Mouse (Mus musculus) forebrain, embryonic 15.5 days (tissue): Measurements from ENCODE around the gene Bcl2l13. TPM values are rescaled to one million over a fixed set of nuclear protein-coding genes. Genes with fewer than 3 reads are reported as not detected.

ENCODE experiments used
- ATAC-seq: fragments of 200-750 bp; cut with Nextera tagmentation; replicated peaks from 2 replicates; pipeline ENCODE4 v1.8.0; 2017; ENCODE audit warnings: mild to moderate bottlenecking, moderate TSS enrichment, moderate library complexity
- H3K27ac ChIP-seq: fragments of 300-500 bp; sonication (generic); replicated peaks from 2 replicates; pipeline ENCODE4 v1.5.1; 2015; ENCODE audit warnings: mild to moderate bottlenecking, inconsistent platforms
- H3K27me3 ChIP-seq: fragments of 300-500 bp; sonication (generic); 2 replicates; pipeline ENCODE4 v1.6.1; 2015; ENCODE audit warnings: inconsistent platforms
- H3K36me3 ChIP-seq: fragments of 300-500 bp; sonication (generic); 2 replicates; pipeline ENCODE4 v1.6.1; 2015; ENCODE audit warnings: mild to moderate bottlenecking, inconsistent platforms
- H3K4me1 ChIP-seq: fragments of 300-500 bp; sonication (generic); 2 replicates; pipeline ENCODE4 v1.6.1; 2015; ENCODE audit warnings: inconsistent platforms
- H3K4me2 ChIP-seq: fragments of 300-500 bp; sonication (generic); replicated peaks from 2 replicates; pipeline ENCODE4 v1.6.1; 2015; ENCODE audit warnings: mild to moderate bottlenecking, inconsistent platforms
- H3K4me3 ChIP-seq: fragments of 300-500 bp; sonication (generic); 2 replicates; pipeline ENCODE4 v1.5.1; 2015; ENCODE audit warnings: mild to moderate bottlenecking, inconsistent platforms
- H3K9ac ChIP-seq: fragments of 300-500 bp; sonication (generic); replicated peaks from 2 replicates; pipeline ENCODE4 v1.6.1; 2015; ENCODE audit warnings: mild to moderate bottlenecking, inconsistent platforms
- H3K9me3 ChIP-seq: fragments of 300-500 bp; sonication (generic); 2 replicates; pipeline ENCODE4 v1.6.1; 2016; ENCODE audit warnings: inconsistent platforms
- WGBS: fragments of 180-500 bp; shearing (Covaris S2); methylation state at CpG from one replicate; pipeline ENCODE4 v1.1.7; 2015; ENCODE audit warnings: mixed read lengths; 5-methylcytosine and 5-hydroxymethylcytosine counted together
- microRNA-seq: library from miRNA; unstranded; fragments of <30 nt; microRNA quantifications from one replicate; pipeline ENCODE4, GENCODE M21; 2016
- polyA plus RNA-seq: library from polyadenylated mRNA; unstranded; fragments of >200 nt; fragmentation: Nextera tagmentation; extraction: Ambion mirVana; gene quantifications from 2 replicates; pipeline ENCODE4 v1.2.1, GENCODE M21; 2015

Bcl2l13 gene
- polyA plus RNA-seq, 1 experiment from 2014 or later, result 32.6 TPM

- 84% methylated on average over 3 of the region's 3 CpGs for WGBS
Observed at GRCm38 (mm10) chr6:120939783-120940182, 103.8 kb downstream of the Bcl2l13 start.

DNA sequence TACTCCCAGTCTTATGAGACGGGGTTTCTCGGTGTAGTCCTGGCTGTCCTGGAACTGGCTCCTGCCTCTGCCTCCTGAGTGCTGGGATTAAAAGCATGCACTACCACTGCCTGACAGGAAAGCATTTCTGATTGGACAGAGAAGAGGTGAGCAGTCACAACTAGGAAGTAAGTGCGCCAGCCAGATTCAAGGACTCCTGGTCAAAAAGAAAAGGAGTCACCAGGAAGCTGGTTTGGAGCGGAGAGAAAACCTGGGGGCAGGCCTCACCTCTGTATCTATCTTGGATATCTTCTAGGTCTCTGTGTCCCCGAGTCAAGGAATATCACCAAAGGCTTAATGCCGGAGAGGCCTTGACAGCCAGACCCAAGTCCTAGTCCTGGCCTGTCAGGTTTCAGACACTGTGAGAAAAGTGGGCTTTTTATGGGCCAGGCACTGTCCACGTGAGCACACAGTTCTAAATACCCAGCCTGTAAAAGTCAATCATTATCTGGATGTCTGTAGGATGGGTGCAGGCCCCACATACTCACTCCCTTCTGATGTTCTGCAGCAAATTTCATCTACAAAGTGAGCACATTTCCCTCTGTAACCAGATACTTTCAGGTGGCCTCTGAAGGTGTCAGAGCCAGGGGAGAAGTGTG is 104.6 kb downstream of the Bcl2l13 start:
- WGBS, result 90% methylated on average over 7 of the region's 7 CpGs
- Histone ChIP-seq H3K4me3 (no peak overlapping the region), H3K9me3 (no peaks in the 10 kb centered on the region), H3K36me3 (peaks cover 4% of the 10 kb centered on the region), H3K27me3 (no peaks in the 10 kb centered on the region), H3K9ac (no peak overlapping the region), H3K4me2 (no peak overlapping the region), H3K4me1 (no peaks in the 10 kb centered on the region), H3K27ac (no peak overlapping the region)
- ATAC-seq, result no peak

More at GRCm38 (mm10) chr6:120939783-120940182, 103.8 kb downstream of the Bcl2l13 start:
- Histone ChIP-seq H3K36me3 (peaks cover 8% of the 10 kb centered on the region), H3K4me1 (no peaks in the 10 kb centered on the region), H3K4me3 (no peak overlapping the region), H3K9me3 (no peaks in the 10 kb centered on the region), H3K27ac (no peak overlapping the region; the same call in 1 of the 2 replicates), H3K27me3 (no peaks in the 10 kb centered on the region), H3K9ac (no peak overlapping the region), H3K4me2 (no peak overlapping the region)
- no peak for ATAC-seq

- H3K4me3 ChIP-seq, result no peak overlapping the region
- 65% methylated on average over 7 of the region's 7 CpGs for WGBS
- no peaks in the 10 kb centered on the region for H3K4me1 ChIP-seq
- no peaks in the 10 kb centered on the region for H3K27me3 ChIP-seq
- no peak overlapping the region for H3K9ac ChIP-seq
- ATAC-seq, result no peak
- H3K36me3 ChIP-seq, result peaks cover 9% of the 10 kb centered on the region
- H3K27ac ChIP-seq, result no peak overlapping the region
- H3K4me2 ChIP-seq, result no peak overlapping the region
- H3K9me3 ChIP-seq, result no peaks in the 10 kb centered on the region
Observed at GRCm38 (mm10) chr6:120941084-120941481, 105.1 kb downstream of the Bcl2l13 start.

DNA sequence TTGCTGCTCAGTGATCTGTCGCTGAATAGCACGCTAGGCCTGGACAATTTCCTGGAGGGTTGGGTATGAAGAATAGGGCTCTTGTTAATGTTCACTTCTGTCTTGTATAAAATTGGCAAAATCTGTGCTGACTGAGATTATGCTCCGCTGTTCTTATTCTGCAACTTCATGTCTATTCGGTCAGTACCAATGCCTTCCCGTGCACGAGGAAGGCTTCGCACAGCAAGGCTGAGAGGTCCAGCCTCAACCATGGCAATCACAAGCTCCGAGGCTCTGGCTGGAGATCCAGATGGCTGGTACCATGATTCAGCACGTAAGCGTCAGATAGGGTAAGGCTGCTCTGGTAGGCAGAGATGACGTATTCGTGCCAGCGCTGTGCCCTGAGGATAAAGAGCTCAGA is 105.6 kb downstream of the Bcl2l13 start:
- H3K27ac ChIP-seq, result no peak overlapping the region
- 85% methylated on average over 13 of the region's 13 CpGs for WGBS
- no peak overlapping the region for H3K4me2 ChIP-seq
- H3K4me3 ChIP-seq, result no peak overlapping the region
- no peak for ATAC-seq
- no peaks in the 10 kb centered on the region for H3K9me3 ChIP-seq
- no peak overlapping the region for H3K9ac ChIP-seq
- peaks cover 9% of the 10 kb centered on the region for H3K36me3 ChIP-seq
- H3K27me3 ChIP-seq, result no peaks in the 10 kb centered on the region
- H3K4me1 ChIP-seq, result no peaks in the 10 kb centered on the region

Small RNA genes lying within 50 kb of the gene (microRNA-seq; reads per million reads assigned to microRNA genes)
- not detected for gene Gm25193

Other genes starting within 250 kb of the Bcl2l13 start
- gene Cecr2, start 169.8 kb upstream of the Bcl2l13 start, polyA plus RNA-seq, result 5.7 and 7.1 TPM in 2 replicates
- gene Slc25a18, start 62.6 kb upstream of the Bcl2l13 start, polyA plus RNA-seq, result 1.3 and 3.2 TPM in 2 replicates
- 225 and 229 TPM in 2 replicates for gene Atp6v1e1, start 13.4 kb upstream of the Bcl2l13 start, polyA plus RNA-seq
- 24.3 TPM in 2 replicates for gene Bid, start 80.6 kb downstream of the Bcl2l13 start, polyA plus RNA-seq